In genomic region chr14:27122646-27123045, GRCm38 (mm10) we compare ENCODE assay signal across 18 mouse cellular contexts. TPM values are rescaled to one million over a fixed set of nuclear protein-coding genes. Genes with fewer than 3 reads are reported as not detected.
DNase-seq lines count a peak whose midpoint lies in the region; ATAC-seq and TF ChIP-seq lines count a peak whose summit lies in the region.
"Had no signal": no experiment of that assay in that cellular context is flagged by ENCODE, and none has a peak within 500 bp of the region (broad histone marks: within the 10 kb centered on the region; RNA-seq: fewer than 3 reads in every experiment).

No protein-coding gene starts in this region.

- no peak for TF ChIP-seq EP300 in stomach, postnatal 0 days (optimal IDR thresholded peaks at IDR 0.05)

- H3K4me1 ChIP-seq in intestine, postnatal 0 days (replicated peaks; ENCODE audit: control insufficient read depth, insufficient read depth, low read length), result no peaks in the 10 kb centered on the region
- 0 out of 2 replicates have a peak, but pooled peaks cover 4% of the 10 kb centered on the region for H3K4me1 ChIP-seq in intestine, embryonic 15.5 days (replicated peaks)
- no peaks in the 10 kb centered on the region for H3K4me1 ChIP-seq in stomach, postnatal 0 days (replicated peaks; ENCODE audit: control insufficient read depth, insufficient read depth)
- no peaks in the 10 kb centered on the region for H3K4me1 ChIP-seq in forebrain, postnatal 0 days (ENCODE audit: insufficient read depth)
- H3K4me1 ChIP-seq: hindbrain, embryonic 13.5 days; stomach, embryonic 15.5 days had no signal

- no peak overlapping the region for H3K4me2 ChIP-seq in intestine, postnatal 0 days (replicated peaks; ENCODE audit: low read depth)
- H3K4me2 ChIP-seq in intestine, embryonic 15.5 days (replicated peaks), result no peak overlapping the region
- H3K4me2 ChIP-seq in stomach, postnatal 0 days (replicated peaks; ENCODE audit: low read depth), result no peak overlapping the region
- H3K4me2 ChIP-seq in forebrain, postnatal 0 days (ENCODE audit: low read depth), result no peak overlapping the region
- H3K4me2 ChIP-seq: hindbrain, embryonic 13.5 days; liver, embryonic 11.5 days; stomach, embryonic 15.5 days had no signal

- TF ChIP-seq CTCF in intestine, postnatal 0 days (IDR thresholded peaks at IDR 0.05; ENCODE audit: low read depth), result no peak
- no peak for TF ChIP-seq CTCF in stomach, postnatal 0 days (IDR thresholded peaks at IDR 0.05; ENCODE audit: low read depth)
- no peak for TF ChIP-seq CTCF in forebrain, postnatal 0 days (IDR thresholded peaks at IDR 0.05; ENCODE audit: low read depth)

- 0 out of 2 replicates have a peak, but pooled peaks have one; percentile 28 for ATAC-seq in intestine, postnatal 0 days
- no peak for ATAC-seq in intestine, embryonic 15.5 days
- ATAC-seq in stomach, postnatal 0 days (ENCODE audit: low FRiP score, low TSS enrichment), result peak; percentile 48; the same call in 1 of the 2 replicates
- no peak for ATAC-seq in forebrain, postnatal 0 days
- ATAC-seq: inflammation-experienced regulatory T-cells, adult 6 months had no signal

- H3K27me3 ChIP-seq in intestine, postnatal 0 days (replicated peaks; ENCODE audit: control insufficient read depth, insufficient read depth, low read length), result no peaks in the 10 kb centered on the region
- H3K27me3 ChIP-seq in intestine, embryonic 15.5 days (replicated peaks), result no peaks in the 10 kb centered on the region
- no peaks in the 10 kb centered on the region for H3K27me3 ChIP-seq in stomach, postnatal 0 days (ENCODE audit: control insufficient read depth, insufficient read depth, low read length)
- H3K27me3 ChIP-seq in forebrain, postnatal 0 days (ENCODE audit: insufficient read depth, low read length), result no peaks in the 10 kb centered on the region
- H3K27me3 ChIP-seq: stomach, embryonic 15.5 days had no signal

- no peak overlapping the region for H3K27ac ChIP-seq in intestine, postnatal 0 days (ENCODE audit: low read depth, low read length)
- no peak overlapping the region for H3K27ac ChIP-seq in intestine, embryonic 15.5 days
- no peak overlapping the region for H3K27ac ChIP-seq in stomach, postnatal 0 days (replicated peaks)
- no peak overlapping the region for H3K27ac ChIP-seq in forebrain, postnatal 0 days (ENCODE audit: low read depth, low read length)
- H3K27ac ChIP-seq: hindbrain, embryonic 13.5 days; stomach, embryonic 15.5 days had no signal

- H3K9ac ChIP-seq in intestine, postnatal 0 days (ENCODE audit: low read depth, low read length), result no peak overlapping the region
- H3K9ac ChIP-seq in intestine, embryonic 15.5 days, result no peak overlapping the region
- no peak overlapping the region for H3K9ac ChIP-seq in stomach, postnatal 0 days (ENCODE audit: low read length)
- H3K9ac ChIP-seq in forebrain, postnatal 0 days, result no peak overlapping the region
- H3K9ac ChIP-seq: hindbrain, embryonic 13.5 days; stomach, embryonic 15.5 days had no signal

- peak; percentile 32 for DNase-seq in adrenal gland, adult 8-10 months
- DNase-seq in adrenal gland, adult 18-20 months (ENCODE audit: low spot score in 2 of 2), result no peak
- DNase-seq in ZHBTc4 (ENCODE audit: low read depth, low spot score), result peak; percentile 42
- no peak for DNase-seq in stomach, postnatal 0 days (ENCODE audit: low spot score)
- DNase-seq in forebrain, postnatal 0 days, result no peak
- DNase-seq: cerebellum, adult 9-11 months; kidney, adult 9 months; kidney, postnatal 25 days; left cerebral cortex, postnatal 4 days; lung, adult 2 months; retina, postnatal 1 day; thymus, postnatal 14 days had no signal

- WGBS in intestine, postnatal 0 days, result 55% methylated on average over 3 of the region's 3 CpGs
- WGBS in intestine, embryonic 15.5 days, result 68% methylated on average over 3 of the region's 3 CpGs
- WGBS in stomach, postnatal 0 days, result 60% methylated on average over 3 of the region's 3 CpGs
- 87% methylated on average over 3 of the region's 3 CpGs for WGBS in forebrain, postnatal 0 days

- H3K9me3 ChIP-seq in intestine, postnatal 0 days (ENCODE audit: control insufficient read depth), result no peaks in the 10 kb centered on the region
- no peaks in the 10 kb centered on the region for H3K9me3 ChIP-seq in intestine, embryonic 15.5 days
- H3K9me3 ChIP-seq in stomach, postnatal 0 days (ENCODE audit: control insufficient read depth, low read length), result no peaks in the 10 kb centered on the region
- no peaks in the 10 kb centered on the region for H3K9me3 ChIP-seq in forebrain, postnatal 0 days (ENCODE audit: low read length)
- H3K9me3 ChIP-seq: hindbrain, embryonic 13.5 days; stomach, embryonic 15.5 days had no signal

- no peak overlapping the region for H3K4me3 ChIP-seq in intestine, postnatal 0 days (ENCODE audit: low read depth, low read length)
- no peak overlapping the region for H3K4me3 ChIP-seq in intestine, embryonic 15.5 days (replicated peaks)
- H3K4me3 ChIP-seq in stomach, postnatal 0 days (ENCODE audit: low read depth, low read length), result no peak overlapping the region
- no peak overlapping the region for H3K4me3 ChIP-seq in forebrain, postnatal 0 days (ENCODE audit: low read depth, low read length)
- H3K4me3 ChIP-seq: hindbrain, embryonic 13.5 days; stomach, embryonic 15.5 days had no signal

- H3K36me3 ChIP-seq in intestine, postnatal 0 days (ENCODE audit: control insufficient read depth, insufficient read depth), result no peaks in the 10 kb centered on the region
- H3K36me3 ChIP-seq in intestine, embryonic 15.5 days, result no peaks in the 10 kb centered on the region
- no peaks in the 10 kb centered on the region for H3K36me3 ChIP-seq in stomach, postnatal 0 days (ENCODE audit: control insufficient read depth, insufficient read depth, low read length)
- H3K36me3 ChIP-seq in forebrain, postnatal 0 days (ENCODE audit: insufficient read depth), result no peaks in the 10 kb centered on the region
- H3K36me3 ChIP-seq: hindbrain, embryonic 13.5 days; stomach, embryonic 15.5 days had no signal

RNA-seq across cellular contexts. Expression of gene Arhgef3, which starts 7.9 kb away (rescaled TPM):
- 10 to 100 TPM; 44.5 to 54.9 (median 53.3) TPM for total RNA-seq in adrenal gland, adult 8-10 months (2022)
- total RNA-seq in adrenal gland, adult 18-20 months (2021), result 10 to 100 TPM; 25.3 to 45.5 TPM
- polyA plus RNA-seq in intestine, postnatal 0 days (2015; fragmentation: Nextera tagmentation; extraction: Ambion mirVana), result 10.0 and 12.2 TPM in 2 replicates
- 12.7 and 13.9 TPM in 2 replicates for polyA plus RNA-seq in intestine, embryonic 15.5 days (2015; fragmentation: Nextera tagmentation; extraction: Ambion mirVana)
- polyA plus RNA-seq in stomach, postnatal 0 days (2015; fragmentation: Nextera tagmentation; extraction: Ambion mirVana), result 13.1 and 14.1 TPM in 2 replicates
- 17.3 and 17.7 TPM in 2 replicates for total RNA-seq in forebrain, postnatal 0 days (2014; rRNA removed)
- polyA plus RNA-seq in forebrain, postnatal 0 days (2015; fragmentation: Nextera tagmentation; extraction: Ambion mirVana), result 9.1 and 12.3 TPM in 2 replicates

Comparison
In these comparisons a context has a peak if more than half of its experiments do, and no peak if none do; other contexts are left out.
1. DNase-seq: peak in adrenal gland, adult 8-10 months (single experiment) and ZHBTc4 (single experiment); none in adrenal gland, adult 18-20 months (0 of 2), stomach, postnatal 0 days (single experiment) and forebrain, postnatal 0 days (single experiment).
2. ATAC-seq: peak in intestine, postnatal 0 days (single experiment) and stomach, postnatal 0 days (single experiment); none in intestine, embryonic 15.5 days (single experiment) and forebrain, postnatal 0 days (single experiment).